Mouse (Mus musculus): ENCODE measurements around the gene Dnajc22.
"Not testable (repeated sequence)": the region's sequence is repeated elsewhere in the genome, so short reads cannot be mapped to it uniquely, and the experiment has no call there.

The Dnajc22 gene

GRCm38 (mm10) chr15:99092870-99093269, at the start of gene Dnajc22:
Dnajc22 (plus strand) TSS chr15:99093170.
- DNase-seq (ENCODE audit: inconsistent ontology term), result no peak

- no peak for DNase-seq (ENCODE audit: inconsistent ontology term)
Observed at GRCm38 (mm10) chr15:99044854-99045253, 48.1 kb upstream of the Dnajc22 start.

GRCm38 (mm10) chr15:99045734-99046133, 47.2 kb upstream of the Dnajc22 start:
- not testable (repeated sequence) for DNase-seq (ENCODE audit: inconsistent ontology term)

GRCm38 (mm10) chr15:99049473-99050253, 43.3 kb upstream of the Dnajc22 start:
- DNase-seq (ENCODE audit: inconsistent ontology term), result no peak

DNA sequence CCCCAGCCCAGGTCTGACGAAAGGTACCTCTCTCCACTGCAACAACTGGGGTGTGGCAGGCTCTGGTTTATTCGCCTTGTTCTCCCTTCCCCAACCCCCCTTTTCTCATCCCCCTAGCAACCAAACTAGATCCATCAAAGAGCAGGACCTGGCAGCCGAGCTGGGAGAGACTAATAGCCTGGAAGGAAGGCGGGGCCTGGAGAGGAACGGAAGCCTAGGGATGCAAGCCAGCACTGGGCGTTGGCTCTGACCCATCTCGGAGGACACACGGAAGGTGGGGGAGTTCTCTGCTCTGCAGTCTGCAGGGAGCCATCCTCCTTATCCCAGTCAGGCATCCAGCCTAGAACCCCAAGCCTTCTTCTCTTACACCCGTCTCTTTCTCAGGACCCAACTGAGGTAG, 39.6 kb upstream of the Dnajc22 start:
- no peak for DNase-seq (ENCODE audit: inconsistent ontology term)

GRCm38 (mm10) chr15:99055040-99055439, 37.9 kb upstream of the Dnajc22 start, which contains the start of gene Prph:
Prph (plus strand) TSS chr15:99055174.
- DNase-seq (ENCODE audit: inconsistent ontology term), result no peak

DNA sequence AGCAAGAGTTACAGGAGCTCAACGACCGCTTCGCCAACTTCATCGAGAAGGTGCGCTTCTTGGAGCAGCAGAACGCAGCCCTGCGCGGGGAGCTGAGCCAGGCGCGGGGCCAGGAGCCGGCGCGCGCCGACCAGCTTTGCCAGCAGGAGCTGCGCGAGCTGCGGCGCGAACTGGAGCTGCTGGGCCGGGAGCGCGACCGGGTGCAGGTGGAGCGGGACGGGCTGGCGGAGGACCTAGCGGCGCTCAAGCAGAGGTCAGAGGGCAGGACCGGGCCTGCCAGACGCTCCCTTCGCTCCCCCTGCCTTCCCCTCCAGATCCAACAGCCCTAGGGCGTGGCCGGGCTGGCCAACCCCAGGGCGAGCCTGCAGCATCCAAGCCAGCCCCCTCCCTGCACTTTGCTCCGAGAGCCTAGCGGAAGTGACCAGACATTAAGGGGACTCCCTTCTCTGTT, 37.4 kb upstream of the Dnajc22 start:
- peak; percentile 48 for DNase-seq (ENCODE audit: inconsistent ontology term)

DNA sequence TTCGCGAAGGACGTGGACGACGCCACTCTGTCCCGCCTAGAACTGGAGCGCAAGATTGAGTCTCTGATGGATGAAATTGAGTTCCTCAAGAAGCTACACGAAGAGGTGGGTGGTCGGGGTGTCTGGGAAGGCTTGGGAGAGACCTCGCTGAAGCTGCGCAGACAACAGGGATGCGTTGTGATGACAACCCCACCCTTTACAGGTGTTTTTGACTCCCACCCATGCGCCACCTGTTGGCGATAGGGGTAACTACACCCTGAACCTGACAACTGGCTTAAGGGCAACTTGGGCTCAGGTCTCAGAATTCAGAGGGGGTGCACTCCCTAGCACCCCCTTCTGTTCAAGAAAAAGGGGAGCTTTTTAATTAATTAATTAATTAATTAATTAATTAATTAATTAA, 36.6 kb upstream of the Dnajc22 start:
- no peak for DNase-seq (ENCODE audit: inconsistent ontology term)

GRCm38 (mm10) chr15:99065557-99066165, 27.3 kb upstream of the Dnajc22 start:
- no peak for DNase-seq (ENCODE audit: inconsistent ontology term)

GRCm38 (mm10) chr15:99071988-99072387, 21.0 kb upstream of the Dnajc22 start:
- DNase-seq (ENCODE audit: inconsistent ontology term), result no peak

DNA sequence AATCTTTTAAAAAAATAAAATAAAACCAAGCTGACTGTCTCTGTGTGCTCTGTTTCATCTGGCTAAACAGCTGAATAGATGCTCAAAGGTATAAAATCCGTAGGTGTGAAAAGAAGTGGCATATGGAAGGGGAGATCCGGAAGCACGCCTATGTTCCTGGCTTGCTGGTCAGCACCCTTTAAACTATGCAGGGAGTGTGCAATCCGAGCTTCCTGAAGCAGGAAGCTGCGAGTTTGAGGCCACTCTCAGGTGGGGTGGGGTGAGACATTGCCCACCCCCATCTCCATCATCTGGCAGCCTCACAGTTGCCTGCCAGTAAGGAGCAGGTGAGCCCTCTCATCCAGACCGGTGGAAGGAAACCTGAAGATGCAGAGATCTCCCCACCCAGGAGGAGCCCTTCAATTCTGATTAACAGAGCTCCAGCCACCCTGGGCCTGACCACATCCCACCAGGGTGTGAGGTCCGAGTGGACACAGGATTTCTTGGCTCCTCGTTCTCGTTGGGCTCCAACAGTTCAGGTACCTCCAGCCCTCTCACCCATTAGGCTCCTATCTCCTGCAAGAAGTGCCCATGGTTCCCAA, 18.9 kb upstream of the Dnajc22 start, which contains the start of gene Troap:
Gene Troap, plus strand, starts transcription at position 557 of the 581 bp plus-strand sequence.
- no peak for DNase-seq (ENCODE audit: inconsistent ontology term)

GRCm38 (mm10) chr15:99074600-99075333, 18.2 kb upstream of the Dnajc22 start:
- DNase-seq (ENCODE audit: inconsistent ontology term), result peak; percentile 99

GRCm38 (mm10) chr15:99076011-99076410, 17.0 kb upstream of the Dnajc22 start:
- DNase-seq (ENCODE audit: inconsistent ontology term), result not testable (repeated sequence)

DNA sequence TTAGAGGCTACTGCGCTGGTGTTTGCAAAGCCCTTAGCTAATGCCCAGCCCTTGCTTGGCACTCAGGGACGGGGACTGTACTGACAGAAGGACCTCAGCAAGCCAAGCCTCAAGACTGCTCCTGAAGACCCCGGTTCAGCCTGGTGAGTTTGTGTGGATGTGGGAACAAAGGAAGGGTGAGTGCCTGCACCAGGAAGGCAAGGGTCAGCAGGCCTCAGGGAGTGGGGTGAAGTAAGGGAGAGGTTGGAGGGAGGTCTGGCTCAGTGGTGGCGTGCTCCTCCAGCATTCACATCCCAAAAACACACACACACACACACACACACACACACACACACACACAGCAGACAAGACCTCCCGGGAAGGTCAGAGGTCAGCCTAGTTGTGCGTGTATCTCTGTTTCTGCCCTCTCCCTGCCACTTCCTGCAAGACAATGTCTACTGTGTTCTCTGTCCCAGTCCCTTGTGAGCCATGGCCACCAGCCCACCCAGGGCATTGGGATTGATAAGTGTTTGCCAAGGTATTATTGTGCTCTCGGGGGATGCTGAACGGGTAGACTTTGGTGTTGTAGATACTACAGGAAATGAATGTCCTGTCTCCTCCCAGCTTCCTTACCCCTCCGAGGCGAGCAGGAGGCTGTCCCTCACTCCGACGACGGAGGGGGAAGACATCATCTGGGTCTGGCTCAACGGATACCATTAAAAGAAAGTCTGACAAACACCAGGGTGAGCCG, 14.6 kb upstream of the Dnajc22 start:
- DNase-seq (ENCODE audit: inconsistent ontology term), result no peak

DNA sequence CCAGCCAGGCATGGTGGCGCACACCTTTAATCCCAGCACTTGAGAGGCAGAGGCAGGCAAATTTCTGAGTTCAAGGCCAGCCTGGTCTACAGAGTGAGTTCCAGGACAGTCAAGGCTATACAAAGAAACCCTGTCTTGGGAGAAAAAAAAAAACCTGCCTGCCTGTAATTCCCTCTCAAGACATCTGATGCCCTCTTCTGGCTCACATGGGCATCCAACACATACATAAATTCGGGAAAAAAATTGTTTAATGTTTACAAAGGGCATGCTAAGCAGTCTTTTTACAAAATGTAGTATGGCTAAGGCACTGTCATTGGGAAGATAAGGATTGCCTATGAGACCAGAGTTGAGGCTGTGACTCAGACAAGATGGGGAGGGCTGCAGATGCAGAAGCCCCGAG, 13.2 kb upstream of the Dnajc22 start:
- no peak for DNase-seq (ENCODE audit: inconsistent ontology term)

- no peak for DNase-seq (ENCODE audit: inconsistent ontology term)
Observed at GRCm38 (mm10) chr15:99082322-99082721, 10.6 kb upstream of the Dnajc22 start.

GRCm38 (mm10) chr15:99082840-99083239, 10.1 kb upstream of the Dnajc22 start:
- DNase-seq (ENCODE audit: inconsistent ontology term), result no peak

DNA sequence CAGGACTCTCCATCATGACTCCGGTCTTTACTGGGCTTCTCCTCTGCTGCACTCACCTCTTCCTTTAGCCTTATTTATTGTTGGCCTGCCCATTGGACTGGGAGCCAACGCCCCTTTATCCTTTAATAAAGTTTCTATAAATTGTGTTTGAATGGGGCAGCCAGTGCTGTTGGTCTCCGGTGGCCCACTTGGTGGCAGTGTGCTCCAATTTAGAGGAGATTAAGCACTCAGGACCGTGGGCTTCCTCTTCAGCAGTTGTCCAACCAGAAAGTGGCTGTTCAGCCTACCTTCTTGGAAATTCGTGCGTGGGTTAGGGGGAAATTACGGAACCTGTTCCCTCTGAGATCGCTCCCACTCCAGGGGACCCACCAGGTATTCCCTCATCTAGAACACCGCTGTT, 9.7 kb upstream of the Dnajc22 start:
- no peak for DNase-seq (ENCODE audit: inconsistent ontology term)

- DNase-seq (ENCODE audit: inconsistent ontology term), result no peak
Observed at GRCm38 (mm10) chr15:99083867-99084557, 9.0 kb upstream of the Dnajc22 start.

DNA sequence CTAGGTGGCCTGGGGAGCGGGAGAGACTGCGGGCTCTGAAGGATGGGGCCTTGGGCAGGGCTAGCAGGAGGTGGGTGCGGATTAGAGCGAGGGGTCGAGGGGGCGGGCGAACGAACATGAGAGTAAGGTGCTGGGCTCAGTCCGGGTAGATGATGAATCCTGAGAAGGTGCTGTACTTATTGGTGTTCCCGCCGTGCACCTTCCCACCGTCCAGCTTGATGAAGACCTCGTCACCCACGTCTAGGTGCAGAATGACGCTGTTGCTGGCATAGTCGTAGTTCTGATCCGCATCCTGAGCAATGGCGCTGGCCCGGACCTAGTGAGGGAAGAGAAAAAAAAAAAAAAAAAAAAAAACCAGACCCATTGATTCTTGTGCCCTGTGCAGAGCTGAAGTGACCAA, 8.4 kb upstream of the Dnajc22 start:
- no peak for DNase-seq (ENCODE audit: inconsistent ontology term)

DNA sequence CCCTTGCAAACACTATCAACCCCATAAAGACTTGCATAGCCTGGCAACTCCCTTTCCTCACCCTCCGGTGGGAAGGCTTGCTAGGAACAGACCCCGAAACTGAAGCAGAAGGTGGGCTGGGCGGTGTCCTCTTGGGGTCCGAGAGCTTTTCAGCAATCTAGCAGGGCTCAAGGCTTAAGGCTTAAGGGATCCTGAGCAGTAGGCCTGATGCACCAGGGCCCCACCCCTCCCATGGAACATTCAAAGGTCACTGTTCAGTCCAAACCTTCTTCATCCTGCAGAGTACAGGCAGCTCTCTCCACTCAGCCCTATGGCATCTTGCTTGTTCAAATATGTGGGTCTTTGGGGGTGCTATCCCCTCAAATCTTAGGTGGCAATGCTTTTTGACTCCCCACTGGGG, 7.0 kb upstream of the Dnajc22 start:
- DNase-seq (ENCODE audit: inconsistent ontology term), result no peak

Data from Muller cell, postnatal 12 days (primary cell).